Mouse (Mus musculus) brown adipose tissue, adult 24 weeks (tissue): ENCODE data around the gene Dkkl1. TPM values are rescaled to one million over a fixed set of nuclear protein-coding genes. Genes with fewer than 3 reads are reported as not detected.

Source experiments
- H3K27ac ChIP-seq: fragments of 200-500 bp; replicated peaks from 2 replicates; pipeline ENCODE4 v1.5.1; 2012; ENCODE audit warnings: low read depth, mild to moderate bottlenecking, low read length
- H3K4me1 ChIP-seq: fragments of 200-500 bp; 2 replicates; pipeline ENCODE4 v1.6.1; 2012; ENCODE audit warnings: low read length, mixed read lengths; ENCODE audit not compliant: control insufficient read depth, insufficient read depth, insufficient read length
- H3K4me3 ChIP-seq: fragments of 200-500 bp; 2 replicates; pipeline ENCODE4 v1.5.1; 2012; ENCODE audit warnings: low read depth, mild to moderate bottlenecking, low read length, moderate library complexity; ENCODE audit not compliant: insufficient read depth
- polyA plus RNA-seq: library from polyadenylated mRNA; stranded (reverse); fragments of >200 nt; gene quantifications from 2 replicates; pipeline ENCODE4 v1.2.4, GENCODE M21; 2012; ENCODE audit not compliant: missing spikeins, insufficient read depth, insufficient read length

Gene Dkkl1
- polyA plus RNA-seq, 1 experiment = not detected

DNA sequence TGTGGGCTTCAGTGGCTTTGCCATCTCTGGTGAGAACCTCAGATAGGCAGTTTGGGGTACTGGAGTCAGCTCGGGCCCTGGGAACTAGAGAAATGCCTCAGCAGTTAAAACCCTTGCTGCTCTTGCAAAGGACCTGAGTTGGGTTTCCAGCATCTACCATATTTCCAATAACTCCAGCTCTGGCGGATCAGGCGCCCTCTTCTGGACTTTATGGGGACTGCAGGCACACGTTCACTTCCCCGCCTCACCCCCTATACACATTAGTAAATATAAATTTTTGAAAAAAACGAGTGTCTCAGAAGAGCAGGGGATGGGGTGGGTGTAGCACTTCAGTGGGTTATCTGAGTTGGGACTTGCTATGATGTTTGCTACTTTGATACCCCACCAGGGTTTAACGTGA, 39.0 kb downstream of the Dkkl1 start:
- H3K27ac ChIP-seq = no peak overlapping the region
- H3K4me3 ChIP-seq = no peak overlapping the region
- no peaks in the 10 kb centered on the region; the same call in 1 of the 2 replicates for H3K4me1 ChIP-seq

DNA sequence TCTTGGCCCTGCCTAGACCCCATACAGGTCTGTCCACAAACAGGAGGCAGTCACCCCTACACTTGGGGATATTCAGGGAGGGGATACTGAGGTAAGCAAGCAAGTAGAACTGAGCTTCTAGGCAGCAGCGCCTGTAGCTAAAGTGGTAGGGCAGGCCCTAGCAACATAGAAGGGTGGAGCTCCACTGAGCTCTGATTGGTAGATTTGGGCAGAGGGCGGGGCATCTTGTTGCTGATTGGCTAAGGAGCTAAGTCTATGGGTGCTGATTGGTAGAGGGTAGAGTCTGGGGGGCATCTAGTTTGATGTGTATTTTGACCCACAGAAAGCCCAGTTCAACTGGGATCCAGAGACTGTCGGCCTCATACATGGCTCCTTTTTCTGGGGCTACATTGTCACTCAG, 42.5 kb downstream of the Dkkl1 start:
- Histone ChIP-seq H3K4me3 (no peak overlapping the region), H3K27ac (no peak overlapping the region)

DNA sequence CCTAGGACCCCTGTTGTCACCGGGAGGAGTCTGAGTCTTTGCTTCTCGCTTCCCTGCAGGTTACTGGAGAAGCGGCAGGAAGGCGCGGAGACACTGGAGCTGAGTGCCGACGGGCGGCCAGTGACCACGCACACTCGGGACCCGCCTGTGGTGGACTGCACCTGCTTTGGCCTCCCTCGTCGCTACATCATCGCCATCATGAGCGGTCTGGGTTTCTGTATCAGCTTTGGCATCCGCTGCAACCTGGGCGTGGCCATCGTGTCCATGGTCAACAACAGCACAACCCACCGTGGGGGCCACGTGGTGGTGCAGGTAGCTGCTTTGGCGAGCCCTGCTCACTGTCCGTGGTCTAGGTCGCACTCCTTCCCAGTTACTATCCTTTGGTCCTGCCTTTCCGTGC, 43.3 kb downstream of the Dkkl1 start:
- no peaks in the 10 kb centered on the region; the same call in 1 of the 2 replicates for H3K4me1 ChIP-seq
- no peak overlapping the region for H3K4me3 ChIP-seq
- no peak overlapping the region for H3K27ac ChIP-seq

More for the DNA sequence above, 42.5 kb downstream of the Dkkl1 start:
- no peaks in the 10 kb centered on the region; the same call in 1 of the 2 replicates for H3K4me1 ChIP-seq

DNA sequence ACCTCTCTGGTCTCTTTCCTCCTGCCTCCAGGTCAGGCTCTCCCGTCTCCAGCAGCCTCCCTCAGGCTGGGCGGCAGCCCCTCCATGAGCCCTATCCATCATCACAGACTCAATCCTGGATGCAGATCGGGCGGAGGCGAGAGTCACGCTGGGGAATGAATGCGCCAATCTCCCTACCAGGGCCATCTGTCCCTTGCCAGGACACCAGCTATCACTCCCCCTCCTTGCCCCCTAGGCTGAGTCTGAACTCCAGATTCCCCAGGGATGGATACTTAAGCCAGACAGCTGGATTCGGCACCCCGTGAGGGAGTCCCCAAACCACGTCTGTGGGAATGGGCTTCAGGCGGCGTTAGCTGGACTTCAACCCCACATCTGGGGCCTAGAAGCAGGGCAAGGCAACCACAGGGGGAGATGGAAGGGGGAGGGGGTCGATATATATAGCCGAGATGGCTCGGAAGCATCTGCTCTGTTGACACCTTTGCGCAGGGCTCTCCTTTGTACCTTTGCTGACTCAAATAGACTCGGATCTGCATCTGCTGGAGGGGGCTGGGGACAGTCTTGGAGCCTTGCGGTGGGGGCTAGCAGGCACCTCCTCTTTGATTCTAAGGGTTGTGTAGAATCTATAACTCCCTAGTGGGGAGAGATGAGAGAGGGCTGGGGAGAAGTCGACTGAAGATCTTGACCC, 44.0 kb downstream of the Dkkl1 start:
- Histone ChIP-seq H3K4me1 (no peaks in the 10 kb centered on the region; the same call in 1 of the 2 replicates), H3K4me3 (no peak overlapping the region), H3K27ac (no peak overlapping the region)

DNA sequence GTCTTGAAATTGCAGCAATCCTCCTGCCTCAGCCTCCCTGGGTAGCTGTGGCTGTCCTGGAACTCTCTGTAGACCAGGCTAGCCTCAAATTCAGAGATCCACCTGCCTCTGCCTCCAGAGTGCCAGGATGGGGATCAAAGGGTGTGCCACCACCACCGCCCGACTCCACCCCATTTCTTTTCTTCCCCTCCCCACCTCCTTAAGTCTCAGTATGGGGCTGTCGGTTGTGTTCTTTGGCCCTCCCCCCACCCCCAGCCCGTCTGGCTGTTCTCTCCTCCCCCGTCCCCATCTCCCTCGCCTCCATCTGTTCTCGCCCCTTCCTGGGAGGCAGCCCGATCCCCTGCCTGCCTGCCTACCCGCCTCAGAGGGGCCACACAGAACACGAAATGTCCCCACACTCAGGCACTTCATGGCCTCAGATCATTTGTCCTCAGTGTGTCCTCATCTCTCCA, 45.0 kb downstream of the Dkkl1 start:
- Histone ChIP-seq H3K4me3 (no peak overlapping the region), H3K27ac (no peak overlapping the region), H3K4me1 (no peaks in the 10 kb centered on the region; the same call in 1 of the 2 replicates)

DNA sequence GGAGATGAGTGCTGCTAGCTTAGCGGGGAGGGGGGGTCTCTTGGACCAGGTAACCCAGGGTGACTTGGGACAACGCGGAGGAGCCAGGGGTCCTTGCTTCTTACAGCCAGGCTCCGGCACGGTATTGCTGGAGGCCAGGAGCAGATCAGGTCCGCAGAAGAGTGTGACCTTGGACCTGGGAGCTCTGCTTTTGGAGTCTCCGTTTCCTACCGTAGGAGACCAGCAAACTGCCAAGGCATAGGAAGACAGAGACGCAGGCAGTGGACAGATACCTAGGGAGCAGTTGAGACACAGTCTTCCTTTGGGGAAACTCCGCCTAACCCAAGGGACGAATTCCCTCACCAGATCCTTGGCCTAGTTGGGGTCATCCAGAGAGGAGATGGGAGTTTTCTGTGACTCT, 46.2 kb downstream of the Dkkl1 start:
- Histone ChIP-seq H3K4me1 (no peaks in the 10 kb centered on the region; the same call in 1 of the 2 replicates), H3K4me3 (no peak overlapping the region), H3K27ac (no peak overlapping the region)

DNA sequence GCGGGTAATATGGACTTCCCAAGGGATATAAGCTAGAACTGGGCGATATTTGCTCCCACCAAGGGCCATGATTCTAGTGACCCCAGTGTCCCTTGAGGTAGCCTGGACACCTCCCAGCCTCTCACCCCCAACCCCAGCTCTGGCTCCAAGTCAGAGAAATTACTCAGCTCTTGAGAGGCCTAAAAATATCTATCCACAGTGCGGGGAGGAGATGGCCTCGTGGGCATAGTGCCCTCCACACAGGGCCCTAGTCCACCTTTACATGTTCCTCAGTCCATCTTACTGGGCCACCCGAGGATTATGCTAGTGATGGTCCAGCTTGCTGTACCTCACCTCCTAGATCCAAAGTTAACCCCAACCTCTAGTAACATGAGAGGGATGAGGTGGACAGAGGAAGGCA, 47.1 kb downstream of the Dkkl1 start:
- Histone ChIP-seq H3K4me1 (no peaks in the 10 kb centered on the region; the same call in 1 of the 2 replicates), H3K4me3 (no peak overlapping the region), H3K27ac (no peak overlapping the region)

DNA sequence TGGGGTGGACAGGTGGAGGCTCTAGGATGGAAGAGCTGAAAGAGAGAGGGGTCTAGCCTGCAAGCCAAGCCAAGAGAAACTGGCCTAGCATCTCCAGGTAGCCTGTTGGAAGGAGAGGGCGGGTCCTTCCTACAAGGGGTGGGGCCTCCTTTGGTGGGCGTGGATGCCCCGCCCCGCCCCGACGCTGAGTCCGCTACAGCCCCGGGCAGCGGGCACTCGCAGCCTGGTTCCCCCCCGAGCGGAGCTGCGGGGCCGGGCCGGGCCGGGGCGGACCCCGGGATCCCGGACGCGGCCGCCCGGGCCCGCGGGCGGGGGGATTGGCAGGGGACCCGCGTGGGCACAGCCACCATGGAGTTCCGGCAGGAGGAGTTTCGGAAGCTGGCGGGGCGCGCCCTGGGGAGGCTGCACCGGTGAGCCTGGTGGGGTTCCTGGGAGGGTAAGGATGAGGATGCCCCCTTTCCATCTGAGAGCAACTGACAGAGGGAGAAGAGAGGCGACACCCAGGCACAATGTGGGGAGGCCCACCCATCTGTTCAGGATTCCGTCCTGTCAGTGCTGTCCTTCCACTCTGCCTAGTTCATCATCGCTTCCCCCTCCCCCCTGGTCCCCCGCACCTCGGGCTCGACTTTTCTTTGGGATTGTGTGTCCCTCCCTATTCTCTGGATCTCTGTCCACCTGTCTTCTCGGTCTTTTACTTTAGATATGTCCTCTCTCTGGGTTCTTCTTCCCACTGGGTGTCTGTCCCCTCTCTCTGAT, 48.0 kb downstream of the Dkkl1 start, which contains the start of gene Slc17a7:
Gene Slc17a7 (plus strand): TSS at position 215 of the 756 bp plus-strand sequence.
- Histone ChIP-seq H3K4me3 (no peak within 1 kb of the TSS), H3K27ac (no peak within 1 kb of the TSS), H3K4me1 (no peaks in the 10 kb centered on the region; the same call in 1 of the 2 replicates)

DNA sequence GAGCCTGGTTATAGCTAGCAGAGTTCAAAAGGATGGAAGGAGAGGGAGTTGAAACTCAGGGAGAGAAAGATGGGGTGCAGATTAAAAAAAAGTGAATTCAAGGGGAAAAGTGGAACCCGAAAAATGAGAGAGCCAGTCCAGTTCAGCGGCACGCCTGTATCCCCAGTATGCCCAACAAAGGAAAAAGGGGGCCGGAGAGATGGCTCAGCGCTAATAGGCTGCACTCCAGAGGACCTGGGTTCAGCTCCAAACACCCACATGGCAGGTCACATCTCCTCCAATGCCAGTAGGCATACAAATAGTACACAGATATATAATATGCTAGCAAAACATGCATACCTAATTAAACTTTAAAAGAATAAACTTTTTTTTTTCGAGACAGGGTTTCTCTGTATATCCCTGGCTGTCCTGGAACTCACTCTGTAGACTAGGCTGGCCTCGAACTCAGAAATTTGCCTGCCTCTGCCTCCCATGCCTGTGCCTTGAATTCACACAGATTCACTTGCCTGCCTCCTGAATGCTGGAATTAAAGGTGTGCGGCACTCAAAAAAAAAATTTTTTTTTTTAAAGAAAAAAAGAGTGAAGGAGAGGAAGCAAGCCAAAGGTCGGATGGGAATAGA, 48.8 kb downstream of the Dkkl1 start:
- no peaks in the 10 kb centered on the region for H3K4me1 ChIP-seq
- no peak overlapping the region for H3K27ac ChIP-seq
- H3K4me3 ChIP-seq = no peak overlapping the region

DNA sequence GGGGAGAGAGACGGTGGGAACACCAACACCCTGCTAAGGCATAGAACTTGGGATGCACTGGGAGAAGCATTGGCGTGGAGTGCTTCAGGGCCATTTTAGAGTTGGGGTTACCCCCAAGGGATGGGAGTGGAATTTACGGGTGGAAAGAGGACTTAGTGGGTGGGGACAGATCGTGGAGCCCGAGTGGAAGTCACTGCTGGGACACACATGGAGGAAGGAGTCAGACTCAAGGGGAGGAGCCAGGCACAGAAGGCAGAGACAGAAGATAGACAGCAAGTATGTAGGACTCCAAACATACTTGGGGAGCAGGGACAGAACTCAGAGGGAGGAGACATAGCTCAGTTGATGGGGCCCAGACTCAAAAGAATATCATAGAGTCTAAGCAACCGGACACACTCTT, 49.4 kb downstream of the Dkkl1 start:
- Histone ChIP-seq H3K4me1 (no peaks in the 10 kb centered on the region), H3K4me3 (no peak overlapping the region), H3K27ac (no peak overlapping the region)

DNA sequence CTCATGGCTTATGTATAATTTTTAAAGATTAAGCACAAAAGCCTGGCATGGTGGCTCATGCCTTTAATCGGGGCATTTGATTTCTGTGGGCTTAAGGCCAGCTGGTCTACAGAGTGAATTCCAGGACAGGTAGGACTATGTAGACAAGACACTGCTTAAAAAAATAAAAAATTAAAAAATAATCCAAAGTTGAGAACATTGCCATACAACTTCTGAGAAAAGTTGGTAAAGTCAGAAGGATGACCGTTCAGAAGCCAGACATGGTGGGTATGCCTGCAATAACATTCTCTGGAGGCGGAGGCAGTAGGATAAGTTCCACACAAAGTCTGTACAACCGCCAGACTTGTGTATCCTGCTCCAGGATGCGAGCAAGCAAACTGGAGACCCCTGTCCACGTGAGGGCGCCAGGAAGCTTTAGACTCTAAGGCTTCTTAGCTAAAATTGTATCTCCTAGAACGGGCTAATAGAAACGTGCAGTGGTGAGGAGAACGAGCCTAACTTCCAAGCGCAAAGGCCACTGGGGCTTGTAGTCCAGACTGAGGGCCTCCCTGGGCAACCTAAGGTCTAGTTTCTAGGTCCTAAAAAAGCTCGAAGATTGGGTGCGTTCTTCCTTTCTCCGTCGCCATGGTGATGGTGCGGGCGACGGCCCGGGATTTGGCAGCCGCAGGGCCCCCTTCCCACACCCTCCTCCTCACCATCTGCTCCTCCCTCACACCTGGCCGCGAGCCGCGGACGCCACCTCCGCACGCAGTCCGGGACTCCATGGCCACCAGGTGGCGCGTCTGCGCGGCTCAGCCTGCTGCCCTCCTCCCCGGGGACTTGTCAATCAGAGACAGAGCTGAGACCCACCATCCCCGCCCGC, 50.1 kb downstream of the Dkkl1 start:
- Histone ChIP-seq H3K27ac (no peak overlapping the region), H3K4me3 (peak overlapping the region; percentile 46), H3K4me1 (no peaks in the 10 kb centered on the region)

DNA sequence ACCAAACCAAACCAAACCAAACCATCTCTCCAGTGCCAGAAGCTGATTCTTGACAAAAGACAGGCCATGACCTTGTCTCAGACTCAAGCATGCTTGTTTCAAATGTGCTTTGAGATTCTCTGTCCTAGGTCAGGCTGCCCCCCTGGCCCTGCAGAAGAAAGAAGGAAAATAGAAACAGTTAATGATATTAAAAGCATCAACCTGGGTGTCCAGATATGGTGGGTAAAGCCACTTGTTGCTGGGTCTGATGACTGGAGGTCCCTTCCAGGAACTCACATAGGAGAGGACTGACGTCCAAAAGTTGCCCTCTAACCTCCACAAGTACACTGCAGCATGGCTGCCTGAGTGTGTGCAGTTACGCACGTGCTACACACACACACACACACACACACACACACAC, 51.1 kb downstream of the Dkkl1 start:
- Histone ChIP-seq H3K27ac (no peak overlapping the region), H3K4me3 (no peak overlapping the region), H3K4me1 (no peaks in the 10 kb centered on the region)

DNA sequence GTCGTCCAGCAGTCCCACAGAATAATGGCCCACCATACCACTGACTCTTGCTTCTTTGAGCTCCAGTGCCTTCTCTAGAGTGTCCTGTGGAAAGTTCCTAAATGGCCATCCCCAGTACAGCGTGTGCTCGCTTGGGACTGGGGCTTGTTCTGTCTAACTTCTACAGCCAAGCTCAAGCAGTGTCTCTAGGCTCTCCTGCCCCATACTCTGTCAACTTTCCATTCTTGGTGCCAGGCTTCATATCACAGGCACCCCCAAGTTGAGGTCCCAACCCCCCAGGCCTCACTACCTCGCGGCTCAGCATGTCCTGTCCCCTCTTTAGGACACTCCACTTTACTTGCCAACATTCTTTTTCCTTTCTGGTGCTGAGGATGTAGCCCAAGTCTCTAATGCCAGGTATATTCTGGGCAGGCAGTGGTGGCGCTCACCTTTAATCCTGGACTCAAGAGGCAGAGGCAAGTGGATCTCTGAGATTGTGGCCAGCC, 51.6 kb downstream of the Dkkl1 start:
- H3K4me1 ChIP-seq = no peaks in the 10 kb centered on the region
- H3K27ac ChIP-seq = no peak overlapping the region
- H3K4me3 ChIP-seq = no peak overlapping the region

DNA sequence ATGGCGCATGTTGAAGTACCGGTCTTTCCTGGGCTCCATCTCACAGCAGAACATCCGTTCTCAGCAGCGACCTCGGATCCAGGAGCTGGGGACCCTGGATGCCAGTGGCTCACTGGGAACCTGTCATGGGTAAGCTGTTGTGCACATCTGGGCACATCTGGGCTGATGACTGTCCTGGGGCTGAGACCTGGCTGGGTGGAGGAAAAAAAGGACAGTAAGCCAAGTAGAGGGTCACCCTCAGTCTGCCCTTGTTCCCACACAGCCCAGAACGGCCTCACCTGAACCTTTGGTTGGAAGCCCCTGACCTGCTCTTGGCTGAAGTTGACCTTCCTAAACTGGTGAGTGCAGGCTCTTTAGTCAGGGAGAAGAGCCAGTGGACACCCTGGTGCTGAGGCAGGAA, 53.0 kb downstream of the Dkkl1 start:
- no peak overlapping the region for H3K27ac ChIP-seq
- H3K4me1 ChIP-seq = no peaks in the 10 kb centered on the region
- H3K4me3 ChIP-seq = no peak overlapping the region
